Mouse (Mus musculus) G1E (cell line): ENCODE measurements around the gene Chic2.

Experiments used
- CTCF ChIP-seq: IDR thresholded peaks from 2 replicates; pipeline ENCODE4 v1.5.1; 2012; ENCODE audit warnings: low read depth, low read length, inconsistent platforms, mixed read lengths
- GATA1 ChIP-seq: IDR thresholded peaks from 2 replicates; pipeline ENCODE4 v1.6.1; 2012; ENCODE audit warnings: borderline replicate concordance, low read length, inconsistent platforms, mixed read lengths
- POLR2AphosphoS5 ChIP-seq: IDR thresholded peaks from 2 replicates; pipeline ENCODE4 v1.6.1; 2012; ENCODE audit warnings: low read depth, low read length, inconsistent platforms; ENCODE audit not compliant: insufficient replicate concordance
- TAL1 ChIP-seq: conservative IDR thresholded peaks from 2 replicates; pipeline ENCODE4 v1.6.1; 2012; ENCODE audit warnings: low read depth, low read length, inconsistent platforms, mixed read lengths

DNA sequence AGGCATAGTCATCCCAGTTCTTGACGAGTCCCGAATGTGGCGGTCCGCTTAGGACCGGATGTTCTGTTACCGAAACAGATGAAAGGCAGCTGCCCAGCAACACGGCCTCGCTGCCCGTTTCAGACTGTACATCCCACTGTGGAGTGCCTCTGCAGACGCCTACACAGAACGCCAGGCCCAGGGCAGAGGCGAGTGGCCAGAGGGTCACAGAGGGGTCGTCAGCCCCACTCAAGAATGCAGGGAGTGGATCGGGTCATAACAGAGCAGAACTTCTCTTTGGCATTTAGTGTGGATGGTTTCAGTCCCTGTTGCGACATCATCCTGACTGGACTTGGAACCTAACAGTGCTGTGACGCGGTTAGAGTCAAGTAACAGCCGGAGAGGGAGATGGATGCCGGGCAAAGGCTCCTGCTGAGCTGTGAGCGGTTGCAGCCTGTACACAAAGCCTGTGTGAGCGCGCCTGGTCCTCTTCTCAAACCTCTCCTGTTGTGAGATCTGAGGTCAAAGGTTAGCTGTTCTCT lies 70.5 kb downstream of the Chic2 start:
- TF ChIP-seq CTCF (no peak), TAL1 (no peak), GATA1 (no peak), POLR2AphosphoS5 (no peak)
